Mouse (Mus musculus) kidney, postnatal 4 days (tissue): ENCODE data around the gene Mocs1.

Source experiments
- DNase-seq, 2 experiments: peaks; one replicate each; pipeline ENCODE4 v3.0.0; 2021; ENCODE audit warnings: mixed read lengths in 2 of 2

Gene Mocs1

GRCm38 (mm10) chr17:49484435-49484834 lies 56.3 kb downstream of the Mocs1 start:
- no peak for DNase-seq

- DNase-seq: peak in 1 of 2 experiments; percentile 15
Measured at GRCm38 (mm10) chr17:49489098-49489497, 60.9 kb downstream of the Mocs1 start.

GRCm38 (mm10) chr17:49493276-49493675 lies 65.1 kb downstream of the Mocs1 start:
- DNase-seq: no peak

- no peak for DNase-seq
Measured at GRCm38 (mm10) chr17:49498169-49498568, 70.0 kb downstream of the Mocs1 start.

DNA sequence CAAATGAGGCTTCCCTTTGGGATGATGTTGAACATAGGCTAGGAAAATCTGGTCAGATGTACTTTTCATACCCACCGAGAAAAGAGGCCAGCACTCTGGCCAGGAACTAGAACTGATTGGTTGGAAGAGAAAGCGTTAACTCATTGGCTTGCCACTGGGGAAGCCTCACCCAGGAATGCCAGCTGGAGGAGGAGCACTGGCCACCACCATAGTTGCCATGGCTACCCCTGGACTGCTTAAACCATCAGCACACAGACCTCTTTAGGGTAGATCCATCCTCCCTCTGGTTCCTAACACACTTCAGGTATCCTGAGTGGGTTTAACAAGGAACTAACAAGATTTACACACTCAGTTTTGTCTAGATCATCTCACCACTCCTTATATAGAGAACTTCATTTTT lies 71.5 kb downstream of the Mocs1 start:
- DNase-seq: no peak

- DNase-seq: peak; percentile 36 to 52
Measured at GRCm38 (mm10) chr17:49500234-49500633, 72.1 kb downstream of the Mocs1 start.

GRCm38 (mm10) chr17:49503246-49503900 lies 75.2 kb downstream of the Mocs1 start:
- no peak for DNase-seq
